Comparison of ENCODE assay signal across 10 mouse cellular contexts in genomic region chr1:182797048-182797447, GRCm38 (mm10). TPM values are rescaled to one million over a fixed set of nuclear protein-coding genes. Genes with fewer than 3 reads are reported as not detected.
A peak's percentile ranks its signal among the peaks of the same experiment; 100 is the strongest.
DNase-seq lines count a peak whose midpoint lies in the region; ATAC-seq lines count a peak whose summit lies in the region.
"Had no signal": no experiment of that assay in that cellular context is flagged by ENCODE, and none has a peak within 500 bp of the region (broad histone marks: within the 10 kb centered on the region; RNA-seq: fewer than 3 reads in every experiment).

No protein-coding gene starts in this region.

- peak; percentile 44 to 66 for DNase-seq in frontal cortex, adult 2 months (ENCODE audit: extremely low spot score in 1 of 2, low spot score in 1 of 2)
- no peak for DNase-seq in frontal cortex, postnatal 25 days (ENCODE audit: low spot score in 2 of 2)
- DNase-seq in neural tube, embryonic 11.5 days (ENCODE audit: low spot score) = peak; percentile 41
- no peak for DNase-seq in neural tube, embryonic 10.5 days (ENCODE audit: extremely low spot score, low spot score)
- peak; percentile 51 for DNase-seq in left cerebral cortex, postnatal 4 days
- peak; percentile 36 to 64 for DNase-seq in right cerebral cortex, postnatal 36 days (ENCODE audit: low spot score in 2 of 2)
- DNase-seq in gastrocnemius, postnatal 14 days = no peak
- no peak for DNase-seq in adrenal gland, postnatal 25 days

- no peaks in the 10 kb centered on the region for H3K27me3 ChIP-seq in neural tube, embryonic 11.5 days (ENCODE audit: control insufficient read depth, insufficient read depth, low read length)
- H3K27me3 ChIP-seq: limb, embryonic 13.5 days had no signal

- intact Hi-C loops in left cerebral cortex, postnatal 4 days (cut with DNase I) = no loop called here
- intact Hi-C loops in gastrocnemius, postnatal 14 days (cut with DNase I; ENCODE audit: low total_unique reads) = no loop called here

- H3K27ac ChIP-seq in neural tube, embryonic 11.5 days (ENCODE audit: low read depth, low read length) = no peak overlapping the region
- H3K27ac ChIP-seq: limb, embryonic 13.5 days had no signal

- 49% methylated on average over 14 of the region's 14 CpGs for WGBS in neural tube, embryonic 11.5 days

- no peaks in the 10 kb centered on the region for H3K36me3 ChIP-seq in neural tube, embryonic 11.5 days (ENCODE audit: control insufficient read depth, insufficient read depth, low read length)
- H3K36me3 ChIP-seq: limb, embryonic 13.5 days had no signal

- ATAC-seq in neural tube, embryonic 11.5 days (ENCODE audit: insufficient read depth, low FRiP score, low TSS enrichment) = no peak

- H3K4me2 ChIP-seq in neural tube, embryonic 11.5 days (ENCODE audit: low read depth) = no peak overlapping the region
- H3K4me2 ChIP-seq: limb, embryonic 13.5 days had no signal

- H3K4me1 ChIP-seq in neural tube, embryonic 11.5 days (ENCODE audit: control insufficient read depth, insufficient read depth, low read length) = no peaks in the 10 kb centered on the region

- H3K4me3 ChIP-seq in neural tube, embryonic 11.5 days (ENCODE audit: low read depth, low read length) = no peak overlapping the region
- H3K4me3 ChIP-seq: limb, embryonic 13.5 days had no signal

- H3K9ac ChIP-seq in neural tube, embryonic 11.5 days (ENCODE audit: low read length) = no peak overlapping the region
- H3K9ac ChIP-seq: limb, embryonic 13.5 days had no signal

- no peaks in the 10 kb centered on the region for H3K9me3 ChIP-seq in neural tube, embryonic 11.5 days (ENCODE audit: control insufficient read depth, low read length)
- H3K9me3 ChIP-seq: limb, embryonic 13.5 days had no signal

RNA-seq across cellular contexts. Expression of gene Susd4, which starts 33.4 kb away (rescaled TPM):
- polyA plus RNA-seq in frontal cortex, adult 2 months (2012; rRNA removed) = 138 and 144 TPM in 2 replicates
- polyA plus RNA-seq in neural tube, embryonic 11.5 days (2014; fragmentation: Nextera tagmentation; extraction: Ambion mirVana) = 29.1 and 30.0 TPM in 2 replicates
- 10 to 100 TPM; 40.2 to 49.1 TPM for total RNA-seq in left cerebral cortex, postnatal 4 days (2021)
- total RNA-seq in gastrocnemius, postnatal 14 days (2021) = 1 to 10 TPM; 1.0 to 1.4 TPM
- 2.5 and 3.6 TPM in 2 replicates for total RNA-seq in adrenal gland, postnatal 25 days (2021)

RNA-seq across cellular contexts. Expression of gene Ccdc185, which starts 48.1 kb away (rescaled TPM):
- polyA plus RNA-seq in frontal cortex, adult 2 months (2012; rRNA removed) = 0.06 TPM in 1 of 2 replicates, not detected in the other
- polyA plus RNA-seq in neural tube, embryonic 11.5 days (2014; fragmentation: Nextera tagmentation; extraction: Ambion mirVana) = not detected in 2 replicates
- not detected for total RNA-seq in left cerebral cortex, postnatal 4 days (2021)
- not detected for total RNA-seq in gastrocnemius, postnatal 14 days (2021)
- total RNA-seq in adrenal gland, postnatal 25 days (2021) = not detected in 2 replicates
- polyA plus RNA-seq: embryonic facial prominence, embryonic 11.5 days; limb, embryonic 13.5 days had no signal

Comparison
In these comparisons a context has a peak if more than half of its experiments do, and no peak if none do; other contexts are left out.
1. DNase-seq: peak in frontal cortex, adult 2 months (2 of 2), neural tube, embryonic 11.5 days (single experiment), left cerebral cortex, postnatal 4 days (single experiment) and right cerebral cortex, postnatal 36 days (2 of 2); none in frontal cortex, postnatal 25 days (0 of 2), neural tube, embryonic 10.5 days (single experiment), gastrocnemius, postnatal 14 days (single experiment) and adrenal gland, postnatal 25 days (single experiment).